Mouse (Mus musculus): ENCODE results near the gene Dnajc11.

The Dnajc11 gene

DNA sequence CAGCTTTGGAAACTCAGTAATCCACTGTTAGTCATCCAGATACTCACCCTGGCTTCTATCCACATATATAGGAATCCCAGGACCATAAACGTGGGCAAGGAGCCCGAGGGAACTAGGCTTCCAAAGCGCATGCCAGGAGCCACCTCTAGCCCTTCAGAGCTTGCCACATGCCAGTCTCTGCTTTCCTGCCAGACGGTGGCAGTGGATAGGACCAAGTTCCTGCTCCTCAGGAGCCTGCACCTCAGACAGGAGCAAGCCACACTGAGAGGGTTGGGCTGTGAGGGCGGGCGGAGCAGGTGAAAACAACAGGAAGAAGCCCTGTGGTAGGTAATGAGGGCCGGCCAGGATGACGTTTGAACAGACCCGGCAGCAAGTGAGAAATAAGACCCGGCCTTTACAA is 52.4 kb downstream of the Dnajc11 start:
- no peak for DNase-seq (ENCODE audit: low read depth, low spot score)

DNA sequence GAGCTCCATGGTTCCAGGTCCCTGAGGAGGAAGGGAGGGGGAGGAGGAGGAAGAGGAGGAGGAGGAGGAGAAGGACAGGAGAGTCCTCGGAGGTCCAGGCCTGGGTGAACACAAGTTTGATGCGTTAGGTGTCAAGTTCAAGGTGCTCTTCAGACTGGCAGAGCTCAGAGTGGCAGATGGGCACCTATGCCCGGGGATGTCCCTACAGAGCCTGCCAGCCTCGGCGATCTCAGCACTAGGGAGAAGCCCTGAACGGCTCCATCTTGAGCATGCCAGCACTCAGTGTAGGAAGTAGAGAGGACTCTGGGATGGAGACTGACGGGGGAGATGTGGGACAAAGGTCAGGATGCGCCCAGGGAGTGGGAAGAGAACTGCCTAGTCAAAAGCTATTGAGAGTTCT is 53.2 kb downstream of the Dnajc11 start:
- DNase-seq (ENCODE audit: low read depth, low spot score): no peak

DNA sequence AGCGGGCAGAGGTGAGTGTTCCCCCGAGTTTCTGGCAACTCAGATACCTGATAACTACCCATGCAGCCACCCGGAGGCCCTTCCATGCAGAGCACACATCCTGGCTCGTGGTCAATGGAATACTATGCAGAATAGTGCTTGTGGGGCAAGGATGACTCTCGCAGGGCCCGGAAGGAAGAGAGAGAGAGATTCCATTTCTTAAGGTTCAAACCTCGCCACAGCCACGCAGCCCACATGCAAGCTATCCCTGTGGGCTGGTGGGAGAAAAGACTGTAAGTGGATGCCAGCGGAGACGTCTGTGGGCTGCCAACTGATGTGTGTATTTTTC is 54.5 kb downstream of the Dnajc11 start:
- no peak for DNase-seq (ENCODE audit: low read depth, low spot score)

- DNase-seq (ENCODE audit: low read depth, low spot score): no peak
Observed at GRCm38 (mm10) chr4:151988342-151989109, 55.0 kb downstream of the Dnajc11 start, which contains the start of gene Thap3. Gene Thap3, minus strand, starts transcription at chr4:151988997.

DNA sequence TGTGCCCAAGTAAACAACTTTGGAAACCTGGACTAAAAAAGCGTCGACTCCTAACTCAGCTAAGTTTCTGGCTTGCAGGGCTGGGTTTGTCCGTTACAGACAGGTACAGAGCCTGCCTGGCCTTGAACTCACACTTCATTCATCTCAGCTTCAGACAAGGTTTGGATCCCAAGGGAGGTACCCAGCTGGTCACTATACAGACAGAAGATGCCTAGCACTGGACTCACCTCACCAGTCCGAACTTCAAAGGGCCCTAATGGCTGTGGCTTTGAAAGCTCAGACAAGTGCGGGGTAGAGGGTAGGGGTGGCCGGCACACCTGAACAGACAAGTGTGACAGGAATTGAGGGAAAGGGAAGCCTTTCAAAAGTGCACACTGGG is 55.6 kb downstream of the Dnajc11 start:
- no peak for DNase-seq (ENCODE audit: low read depth, low spot score)

DNA sequence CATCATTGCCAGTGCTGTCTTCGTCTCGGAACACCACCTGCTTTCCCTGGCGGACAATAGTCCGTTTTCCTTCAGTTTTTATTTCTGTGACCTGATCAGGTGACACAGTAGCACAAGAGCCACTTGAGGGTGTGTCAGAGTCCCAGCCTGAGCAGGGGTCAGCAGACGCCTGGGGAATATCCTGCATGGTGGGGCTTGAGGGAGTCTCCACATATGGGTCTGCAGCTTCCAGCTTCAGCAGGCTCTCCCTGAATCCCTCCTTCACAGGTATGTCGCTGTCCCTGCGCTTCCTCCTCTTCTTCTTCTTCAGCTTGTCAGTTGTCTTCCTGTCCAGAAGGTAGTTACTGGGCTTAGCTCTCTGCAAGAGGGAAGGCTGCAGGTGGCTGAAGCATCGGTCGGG is 58.6 kb downstream of the Dnajc11 start:
- no peak for DNase-seq (ENCODE audit: low read depth, low spot score)

DNA sequence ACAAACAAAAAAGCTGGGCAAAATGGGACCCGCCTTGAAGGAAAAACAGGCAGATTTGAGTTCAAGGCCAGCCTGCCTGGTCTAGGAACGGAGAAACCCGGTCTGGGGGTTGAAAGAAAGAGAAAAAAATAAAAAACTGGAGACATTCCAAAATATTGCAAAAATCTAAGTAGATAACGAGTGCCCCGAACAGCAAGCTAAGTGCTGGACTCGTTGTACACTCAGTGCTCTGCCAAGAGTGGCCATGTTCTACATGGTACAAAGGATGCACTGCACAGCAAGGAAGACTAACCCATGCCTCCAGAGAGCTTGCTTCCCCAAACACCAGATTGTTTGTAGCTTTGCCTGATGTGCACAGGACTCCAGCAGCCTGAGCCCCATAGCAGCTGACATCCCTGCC is 59.5 kb downstream of the Dnajc11 start:
- DNase-seq (ENCODE audit: low read depth, low spot score): no peak

DNA sequence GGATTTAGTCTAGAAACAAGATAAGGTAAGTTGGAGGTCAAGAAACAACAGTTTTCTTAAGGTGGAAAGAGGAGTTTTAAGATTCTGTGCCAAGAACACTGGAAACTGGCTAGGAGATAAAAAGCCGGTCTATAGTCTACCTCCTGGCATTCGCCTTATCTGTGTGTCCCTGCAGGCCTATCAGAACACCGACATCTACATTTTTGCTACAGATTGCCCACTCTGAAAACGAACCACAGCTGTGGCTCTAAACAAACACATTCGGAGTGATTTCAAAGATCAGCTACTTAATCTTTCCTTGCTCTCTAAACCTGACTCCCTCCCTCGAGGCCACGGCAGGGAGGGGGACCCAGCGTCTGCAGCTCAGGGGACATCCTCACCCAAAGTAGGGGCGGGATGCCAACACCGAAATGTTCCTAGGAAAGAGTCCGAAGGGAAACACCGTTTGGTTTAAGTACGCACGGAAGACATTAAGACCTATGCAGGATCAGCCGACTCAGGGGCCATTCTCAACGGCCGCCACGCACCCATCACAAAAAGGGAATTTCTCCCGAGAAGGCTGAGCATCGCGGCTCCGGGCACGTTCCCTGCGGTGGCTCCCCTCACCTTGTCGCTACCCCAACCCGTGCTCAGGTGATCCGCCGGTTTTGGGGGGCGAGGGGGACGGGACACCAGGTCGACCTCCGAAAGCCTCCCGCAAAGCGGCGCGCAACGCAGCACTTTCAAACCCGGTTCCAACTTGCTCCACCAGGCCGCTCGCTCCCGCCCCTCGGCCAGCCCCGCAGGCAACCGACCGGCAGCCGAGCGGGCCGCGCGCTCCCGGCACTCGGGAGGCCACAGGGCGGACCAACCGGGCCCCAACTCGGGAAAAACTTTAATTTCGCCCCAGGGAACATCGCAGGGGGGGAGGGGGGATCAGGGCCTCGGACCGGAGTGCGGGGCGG is 61.0 kb downstream of the Dnajc11 start:
- no peak for DNase-seq (ENCODE audit: low read depth, low spot score)

GRCm38 (mm10) chr4:151995371-151996172 is 62.1 kb downstream of the Dnajc11 start:
- no peak for DNase-seq (ENCODE audit: low read depth, low spot score)

DNA sequence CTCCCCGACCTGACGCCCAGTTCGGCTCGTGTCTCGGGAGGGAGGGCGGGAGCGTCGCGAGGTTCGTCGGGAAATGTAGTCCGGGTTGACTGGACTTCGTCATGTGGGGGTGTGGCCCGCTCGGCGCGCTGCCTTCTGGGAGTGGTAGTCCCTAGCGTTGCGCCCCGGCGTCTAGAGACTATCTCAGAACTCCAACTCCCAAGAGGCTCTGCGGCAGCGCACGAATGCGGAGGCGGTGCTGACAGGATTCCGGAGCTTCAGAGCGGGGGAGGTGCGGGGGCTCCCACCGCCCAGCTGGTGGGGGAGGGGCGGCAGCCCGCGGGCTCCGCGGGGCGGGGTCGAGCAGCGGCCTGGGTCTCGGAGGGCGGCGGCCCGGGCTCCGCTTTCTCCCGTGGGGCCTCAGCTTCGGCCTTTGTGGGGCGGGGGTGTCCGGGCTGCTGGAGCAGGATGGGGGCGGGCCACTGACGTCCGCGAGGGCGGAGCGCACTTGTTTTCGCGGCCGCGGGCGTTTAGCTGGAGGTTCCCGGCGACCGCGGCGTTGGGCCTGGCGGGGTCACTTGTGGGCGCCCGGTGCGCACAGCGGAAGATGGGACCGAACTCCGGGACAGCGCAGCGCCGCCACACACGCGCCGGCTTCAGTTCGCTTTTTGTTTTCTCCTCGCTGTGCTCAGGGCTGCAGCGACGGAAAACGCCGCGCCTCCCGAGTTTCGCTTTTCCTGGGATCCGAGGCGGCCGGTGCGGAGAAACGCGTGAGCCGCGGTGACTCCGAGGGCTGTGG is 62.9 kb downstream of the Dnajc11 start, which contains the start of gene Phf13:
Gene Phf13 (minus strand): TSS at position 86 of the 778 bp plus-strand sequence.
- DNase-seq (ENCODE audit: low read depth, low spot score): peak; percentile 98

DNA sequence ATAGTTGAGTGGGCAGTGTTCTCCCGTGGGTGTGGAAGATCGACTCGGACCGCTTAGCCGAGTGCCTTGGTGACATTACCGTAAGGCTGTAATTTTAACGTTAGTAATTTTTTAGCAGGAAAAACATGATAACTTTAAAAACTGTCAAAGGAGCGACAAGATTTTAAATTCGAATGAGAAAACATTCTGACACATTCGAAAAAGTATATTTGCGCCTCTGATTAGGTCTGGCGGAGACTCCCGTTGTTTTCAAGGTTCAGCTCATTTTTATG is 63.4 kb downstream of the Dnajc11 start:
- DNase-seq (ENCODE audit: low read depth, low spot score): no peak

GRCm38 (mm10) chr4:151997701-151998100 is 64.2 kb downstream of the Dnajc11 start:
- DNase-seq (ENCODE audit: low read depth, low spot score): no peak

DNA sequence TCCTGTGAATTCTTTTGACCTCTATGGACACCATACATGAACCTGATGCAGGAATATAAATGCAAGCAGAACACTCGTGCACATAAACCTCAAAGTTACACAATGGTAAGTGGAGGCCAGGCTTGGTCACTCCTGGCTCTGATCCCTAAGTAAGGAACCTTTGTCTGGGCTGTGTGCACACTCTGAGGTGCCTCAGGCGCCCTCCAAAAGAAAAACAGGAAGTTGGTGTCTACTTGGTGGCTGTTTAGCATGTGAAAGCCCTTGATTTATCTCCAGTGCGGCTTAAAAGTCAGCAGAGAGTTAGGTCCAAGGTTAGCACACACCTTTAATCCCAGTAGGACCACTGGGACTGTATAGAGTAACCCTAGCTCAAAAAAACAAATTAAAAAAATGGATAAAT is 66.0 kb downstream of the Dnajc11 start:
- no peak for DNase-seq (ENCODE audit: low read depth, low spot score)

DNA sequence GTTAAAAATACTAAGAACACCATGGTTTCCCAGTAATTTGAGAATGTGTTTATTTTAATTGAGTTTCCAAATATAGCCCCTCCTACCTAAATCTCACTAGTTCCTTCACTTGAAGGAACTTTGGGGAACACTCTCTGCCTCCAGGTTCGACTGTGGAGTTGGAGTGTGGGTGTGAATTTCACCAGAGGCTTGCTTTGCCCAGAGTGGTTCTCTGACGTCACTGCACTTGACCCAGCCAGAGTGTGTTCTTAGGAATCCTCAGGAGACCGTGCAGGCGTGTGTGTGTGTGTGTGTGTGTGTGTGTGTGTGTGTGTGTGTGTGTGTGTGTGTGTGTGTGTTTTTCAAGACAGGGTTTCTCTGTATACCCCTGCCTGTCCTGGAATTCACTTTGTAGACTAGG is 67.4 kb downstream of the Dnajc11 start:
- no peak for DNase-seq (ENCODE audit: low read depth, low spot score)

DNA sequence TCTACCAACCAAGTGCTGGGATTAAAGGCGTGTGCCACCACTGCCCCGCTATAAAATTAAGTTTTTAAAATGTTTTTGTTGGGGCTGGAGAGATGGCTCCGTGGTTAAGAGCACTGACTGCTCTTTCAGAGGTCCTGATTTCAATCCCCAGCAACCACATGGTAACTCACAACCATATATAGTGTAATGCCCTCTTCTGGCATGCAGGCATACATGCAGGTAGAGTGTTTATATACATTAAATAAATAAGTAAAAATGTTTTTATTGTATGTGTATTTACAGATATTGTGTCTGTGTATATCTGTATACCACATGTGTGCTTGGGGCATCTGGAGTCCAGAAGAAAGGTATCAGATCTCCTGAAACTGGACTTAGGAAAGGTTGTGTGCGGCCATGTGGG is 67.8 kb downstream of the Dnajc11 start:
- no peak for DNase-seq (ENCODE audit: low read depth, low spot score)

GRCm38 (mm10) chr4:152002063-152002462 is 68.6 kb downstream of the Dnajc11 start:
- no peak for DNase-seq (ENCODE audit: low read depth, low spot score)

- no peak for DNase-seq (ENCODE audit: low read depth, low spot score)
Observed at GRCm38 (mm10) chr4:152006137-152006536, 72.6 kb downstream of the Dnajc11 start.

DNA sequence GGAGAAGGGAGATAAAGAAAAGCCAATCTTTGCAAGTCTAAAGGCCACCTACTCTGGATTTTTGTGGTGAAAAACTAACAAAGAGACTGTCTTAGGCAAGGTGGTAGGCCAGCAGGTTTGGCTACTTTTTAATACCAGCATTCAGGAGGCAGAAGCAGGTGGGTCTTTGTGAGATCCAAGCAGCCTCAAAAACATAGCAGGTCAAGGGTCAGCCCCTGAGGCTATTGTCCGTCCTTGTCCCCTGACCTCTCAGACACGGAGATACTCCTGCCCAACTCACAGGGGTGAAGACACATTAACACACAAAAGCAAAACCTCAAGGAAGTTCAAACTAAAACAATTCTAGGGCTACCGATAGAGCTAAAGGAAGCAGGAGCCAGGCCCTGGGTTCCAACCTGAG is 73.3 kb downstream of the Dnajc11 start:
- DNase-seq (ENCODE audit: low read depth, low spot score): no peak

- no peak for DNase-seq (ENCODE audit: low read depth, low spot score)
Observed at GRCm38 (mm10) chr4:152007481-152008147, 74.1 kb downstream of the Dnajc11 start.

DNA sequence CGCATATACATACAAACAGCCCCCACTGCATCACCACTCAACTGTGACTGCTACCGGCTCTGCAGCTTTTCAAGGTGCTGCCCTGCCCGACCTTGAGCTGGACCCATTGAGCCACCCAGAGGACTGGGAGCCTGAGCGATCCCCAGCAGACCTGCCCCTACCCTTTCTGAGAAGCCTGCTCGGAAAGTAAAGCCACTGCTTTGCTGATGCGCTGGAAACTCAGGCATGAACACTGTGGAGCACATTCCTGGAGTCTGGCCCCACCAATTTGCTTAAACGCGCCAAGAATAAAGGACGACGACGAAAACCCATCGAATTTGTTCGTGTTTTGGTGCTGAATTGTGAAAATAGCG is 74.6 kb downstream of the Dnajc11 start:
- DNase-seq (ENCODE audit: low read depth, low spot score): no peak

DNA sequence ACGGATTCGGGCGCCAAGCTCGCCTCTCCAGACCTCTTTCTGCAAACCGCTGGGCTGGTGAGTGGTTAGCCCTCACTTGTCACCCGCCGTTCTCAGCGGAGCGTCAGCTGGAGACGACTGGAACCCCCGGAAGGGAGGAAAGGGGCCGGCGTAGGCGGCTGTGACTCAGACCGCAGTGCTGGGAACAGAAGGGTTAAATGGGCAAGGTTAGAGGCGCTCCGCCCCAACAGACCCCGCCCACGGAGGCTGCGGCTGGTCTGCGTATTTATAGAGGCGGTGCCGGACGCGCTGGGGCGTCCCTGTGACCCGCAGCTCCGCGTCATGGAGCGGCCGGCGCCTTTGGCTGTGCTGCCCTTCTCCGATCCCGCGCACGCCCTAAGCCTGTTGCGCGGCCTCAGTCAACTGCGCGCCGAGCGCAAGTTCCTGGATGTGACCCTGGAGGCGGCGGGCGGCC is 75.2 kb downstream of the Dnajc11 start, which contains the start of gene Klhl21:
Gene Klhl21 (plus strand): TSS at position 182 of the 454 bp plus-strand sequence.
- DNase-seq (ENCODE audit: low read depth, low spot score): peak; percentile 81

Data from retina, postnatal 7 days (tissue).